Mouse (Mus musculus): ENCODE measurements around the gene Slc6a9. TPM values are rescaled to one million over a fixed set of nuclear protein-coding genes. Genes with fewer than 3 reads are reported as not detected.

Slc6a9 gene
- polyA plus RNA-seq, 1 experiment from 2014 or later: 9.2 TPM

DNA sequence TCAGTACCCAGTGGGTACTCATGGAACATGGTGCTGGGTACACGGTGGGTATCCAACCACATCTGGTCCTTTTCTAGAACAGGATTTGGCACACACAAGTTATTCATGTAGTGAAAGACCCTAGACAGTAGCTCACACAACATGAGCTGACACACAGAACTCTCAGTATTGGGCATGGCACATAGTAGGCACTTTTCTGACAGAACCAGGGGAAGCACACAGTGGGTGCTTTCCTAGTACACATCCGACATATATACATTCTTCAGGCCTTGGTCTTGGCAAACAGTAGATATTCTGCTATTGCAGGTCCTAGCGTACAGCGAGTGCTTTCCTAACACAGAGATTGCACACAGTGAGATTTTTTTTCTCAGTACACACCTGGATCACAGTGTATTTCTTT, 12.0 kb downstream of the Slc6a9 start:
- 94% methylated on average over 4 of the region's 4 CpGs for WGBS
- Histone ChIP-seq H3K4me3 (ENCODE audit: low read length) (no peak overlapping the region), H3K27me3 (ENCODE audit: control insufficient read depth, insufficient read depth, low read depth, low read length) (no peaks in the 10 kb centered on the region), H3K27ac (ENCODE audit: low read length) (no peak overlapping the region), H3K9me3 (ENCODE audit: control insufficient read depth, low read length) (no peaks in the 10 kb centered on the region), H3K36me3 (ENCODE audit: control insufficient read depth, insufficient read depth, low read length) (no peaks in the 10 kb centered on the region), H3K4me2 (ENCODE audit: low read depth, low read length) (no peak overlapping the region), H3K9ac (ENCODE audit: low read length) (no peak overlapping the region), H3K4me1 (replicated peaks; ENCODE audit: control insufficient read depth, insufficient read depth, low read length) (peaks cover 5% of the 10 kb centered on the region; the same call in 1 of the 2 replicates)
- ATAC-seq (ENCODE audit: low read depth): no peak

DNA sequence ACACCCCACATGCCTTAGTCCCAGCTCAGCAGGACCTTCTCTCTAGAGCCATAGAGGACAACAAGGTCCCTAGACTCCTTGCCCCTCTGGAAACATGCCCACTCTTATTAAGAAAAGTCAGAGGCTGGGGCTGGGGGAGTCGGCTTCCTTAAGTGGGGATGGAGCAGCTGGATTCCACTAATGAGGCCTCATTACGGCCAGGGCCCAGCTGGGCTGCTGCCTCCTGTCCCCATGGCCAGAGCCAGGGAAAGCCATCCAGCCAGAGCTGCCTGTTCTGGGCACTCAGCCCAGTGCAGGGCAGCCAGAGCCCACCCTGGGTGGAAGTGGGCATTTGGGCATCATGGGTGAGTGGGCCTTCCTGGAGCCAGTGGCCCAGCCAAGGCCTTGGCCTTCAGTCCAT, 12.7 kb downstream of the Slc6a9 start:
- H3K27ac ChIP-seq (ENCODE audit: low read length): peak overlapping the region; percentile 30; the same call in 1 of the 2 replicates
- no peaks in the 10 kb centered on the region for H3K9me3 ChIP-seq (ENCODE audit: control insufficient read depth, low read length)
- 48% methylated on average over 2 of the region's 2 CpGs for WGBS
- H3K27me3 ChIP-seq (ENCODE audit: control insufficient read depth, insufficient read depth, low read depth, low read length): no peaks in the 10 kb centered on the region
- H3K4me3 ChIP-seq (ENCODE audit: low read length): no peak overlapping the region
- H3K36me3 ChIP-seq (ENCODE audit: control insufficient read depth, insufficient read depth, low read length): no peaks in the 10 kb centered on the region
- H3K4me2 ChIP-seq (ENCODE audit: low read depth, low read length): no peak overlapping the region
- ATAC-seq (ENCODE audit: low read depth): peak; percentile 73
- H3K4me1 ChIP-seq (replicated peaks; ENCODE audit: control insufficient read depth, insufficient read depth, low read length): peaks cover 5% of the 10 kb centered on the region; the same call in 1 of the 2 replicates
- peak overlapping the region; percentile 11; the same call in 1 of the 2 replicates for H3K9ac ChIP-seq (ENCODE audit: low read length)

DNA sequence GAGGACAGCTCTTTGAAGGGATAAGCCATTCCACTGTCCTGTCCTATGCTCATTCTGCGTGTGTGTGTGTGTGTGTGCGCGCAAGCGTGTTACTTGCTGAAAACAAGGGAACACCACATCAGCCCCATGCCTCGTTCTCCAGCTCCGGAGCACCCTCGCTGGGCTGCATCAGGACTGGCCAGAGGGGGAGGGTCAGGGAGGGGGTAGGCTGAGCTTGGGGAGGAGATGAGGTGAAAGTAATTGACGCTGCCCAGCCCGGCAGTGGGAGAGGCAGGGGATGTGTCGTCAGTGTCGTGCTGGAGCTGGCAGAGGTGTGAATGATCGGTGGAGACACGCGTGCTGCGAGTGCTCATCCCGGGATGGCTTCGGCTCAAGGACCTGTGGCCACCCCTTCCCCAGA, 14.8 kb downstream of the Slc6a9 start:
- Histone ChIP-seq H3K9ac (ENCODE audit: low read length) (no peak overlapping the region), H3K27ac (ENCODE audit: low read length) (no peak overlapping the region), H3K9me3 (ENCODE audit: control insufficient read depth, low read length) (no peaks in the 10 kb centered on the region), H3K4me3 (ENCODE audit: low read length) (no peak overlapping the region), H3K27me3 (ENCODE audit: control insufficient read depth, insufficient read depth, low read depth, low read length) (no peaks in the 10 kb centered on the region; the same call in 1 of the 2 replicates), H3K4me2 (ENCODE audit: low read depth, low read length) (no peak overlapping the region), H3K36me3 (ENCODE audit: control insufficient read depth, insufficient read depth, low read length) (no peaks in the 10 kb centered on the region), H3K4me1 (replicated peaks; ENCODE audit: control insufficient read depth, insufficient read depth, low read length) (peaks cover 8% of the 10 kb centered on the region; the same call in 1 of the 2 replicates)
- WGBS: 57% methylated on average over 17 of the region's 17 CpGs
- ATAC-seq (ENCODE audit: low read depth): no peak

DNA sequence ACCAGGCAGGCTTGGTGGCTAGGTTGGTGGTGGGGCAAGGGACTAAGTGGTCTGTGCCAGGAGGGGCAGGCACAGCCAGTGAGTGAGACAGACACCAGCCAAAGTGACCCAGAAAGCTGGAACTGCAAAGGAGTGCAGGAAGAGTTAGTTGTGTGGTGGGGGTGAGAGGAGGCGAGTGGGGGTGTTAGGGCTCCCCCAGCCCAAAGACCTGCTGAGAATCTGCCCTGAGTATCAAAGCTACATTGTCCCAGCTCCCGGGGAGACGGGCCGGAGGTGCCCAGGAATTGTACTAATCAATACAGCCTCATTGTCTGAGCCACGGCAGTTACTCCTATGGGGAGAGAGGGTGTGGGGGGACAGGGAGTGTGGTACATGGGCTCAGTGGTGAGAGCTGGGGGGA, 15.2 kb downstream of the Slc6a9 start:
- no peak for ATAC-seq (ENCODE audit: low read depth)
- Histone ChIP-seq H3K4me3 (ENCODE audit: low read length) (no peak overlapping the region), H3K27ac (ENCODE audit: low read length) (no peak overlapping the region), H3K36me3 (ENCODE audit: control insufficient read depth, insufficient read depth, low read length) (no peaks in the 10 kb centered on the region), H3K9ac (ENCODE audit: low read length) (no peak overlapping the region), H3K4me1 (replicated peaks; ENCODE audit: control insufficient read depth, insufficient read depth, low read length) (peaks cover 8% of the 10 kb centered on the region; the same call in 1 of the 2 replicates), H3K4me2 (ENCODE audit: low read depth, low read length) (no peak overlapping the region), H3K27me3 (ENCODE audit: control insufficient read depth, insufficient read depth, low read depth, low read length) (no peaks in the 10 kb centered on the region; the same call in 1 of the 2 replicates), H3K9me3 (ENCODE audit: control insufficient read depth, low read length) (no peaks in the 10 kb centered on the region)
- WGBS: 85% methylated on average over 5 of the region's 5 CpGs

DNA sequence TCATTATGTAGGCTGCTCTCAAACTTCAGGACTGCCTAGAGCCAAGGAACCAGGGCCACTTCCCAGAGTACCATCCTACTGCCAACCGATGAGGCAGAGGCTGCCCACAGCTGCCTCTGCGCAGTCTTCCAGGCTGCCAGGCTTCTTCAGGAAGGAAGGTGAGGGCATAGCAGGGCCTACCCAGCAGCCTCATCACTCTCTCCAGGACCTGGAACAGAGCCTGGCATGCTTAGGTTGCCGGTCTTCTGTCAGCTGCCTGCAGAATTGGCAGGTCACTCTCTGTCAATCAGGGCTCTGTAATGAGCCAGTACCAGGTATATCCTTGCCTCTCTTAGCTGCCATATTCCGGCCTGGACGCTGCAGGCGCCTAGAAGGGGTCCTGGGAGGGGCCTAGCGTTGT, 15.9 kb downstream of the Slc6a9 start:
- WGBS: 85% methylated on average over 7 of the region's 7 CpGs
- no peak for ATAC-seq (ENCODE audit: low read depth)
- no peaks in the 10 kb centered on the region; the same call in 1 of the 2 replicates for H3K27me3 ChIP-seq (ENCODE audit: control insufficient read depth, insufficient read depth, low read depth, low read length)

DNA sequence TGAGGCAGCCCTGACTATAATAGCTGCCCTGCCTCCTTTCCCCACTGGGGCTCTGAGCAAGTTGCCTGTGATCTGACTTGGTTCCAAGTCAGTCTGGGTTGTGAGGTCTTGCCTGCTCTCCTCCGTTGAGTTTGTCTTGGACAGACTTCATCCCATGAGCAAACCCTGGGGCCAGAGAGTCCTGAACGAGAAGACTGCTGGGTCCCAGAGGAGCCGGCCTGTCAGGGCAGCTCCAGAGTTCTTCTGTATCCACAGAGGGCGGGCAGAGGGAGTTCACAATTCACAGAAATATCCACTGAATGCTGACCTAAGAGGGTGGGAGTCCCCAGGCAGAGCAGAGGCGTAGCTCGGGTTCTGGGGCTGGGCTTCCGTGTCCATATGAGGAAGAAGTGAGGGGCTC, 16.6 kb downstream of the Slc6a9 start:
- H3K4me2 ChIP-seq (ENCODE audit: low read depth, low read length): no peak overlapping the region
- no peaks in the 10 kb centered on the region; the same call in 1 of the 2 replicates for H3K27me3 ChIP-seq (ENCODE audit: control insufficient read depth, insufficient read depth, low read depth, low read length)
- H3K4me3 ChIP-seq (ENCODE audit: low read length): no peak overlapping the region
- no peak for ATAC-seq (ENCODE audit: low read depth)
- no peak overlapping the region for H3K9ac ChIP-seq (ENCODE audit: low read length)
- no peaks in the 10 kb centered on the region for H3K9me3 ChIP-seq (ENCODE audit: control insufficient read depth, low read length)
- peaks cover 14% of the 10 kb centered on the region; the same call in 1 of the 2 replicates for H3K4me1 ChIP-seq (replicated peaks; ENCODE audit: control insufficient read depth, insufficient read depth, low read length)
- H3K36me3 ChIP-seq (ENCODE audit: control insufficient read depth, insufficient read depth, low read length): no peaks in the 10 kb centered on the region
- 75% methylated on average over 7 of the region's 7 CpGs for WGBS
- no peak overlapping the region for H3K27ac ChIP-seq (ENCODE audit: low read length)

More for the DNA sequence above, 15.9 kb downstream of the Slc6a9 start:
- Histone ChIP-seq H3K9me3 (ENCODE audit: control insufficient read depth, low read length) (no peaks in the 10 kb centered on the region), H3K4me1 (replicated peaks; ENCODE audit: control insufficient read depth, insufficient read depth, low read length) (peaks cover 8% of the 10 kb centered on the region; the same call in 1 of the 2 replicates), H3K27ac (ENCODE audit: low read length) (no peak overlapping the region), H3K4me2 (ENCODE audit: low read depth, low read length) (no peak overlapping the region), H3K36me3 (ENCODE audit: control insufficient read depth, insufficient read depth, low read length) (no peaks in the 10 kb centered on the region), H3K9ac (ENCODE audit: low read length) (no peak overlapping the region), H3K4me3 (ENCODE audit: low read length) (no peak overlapping the region)

DNA sequence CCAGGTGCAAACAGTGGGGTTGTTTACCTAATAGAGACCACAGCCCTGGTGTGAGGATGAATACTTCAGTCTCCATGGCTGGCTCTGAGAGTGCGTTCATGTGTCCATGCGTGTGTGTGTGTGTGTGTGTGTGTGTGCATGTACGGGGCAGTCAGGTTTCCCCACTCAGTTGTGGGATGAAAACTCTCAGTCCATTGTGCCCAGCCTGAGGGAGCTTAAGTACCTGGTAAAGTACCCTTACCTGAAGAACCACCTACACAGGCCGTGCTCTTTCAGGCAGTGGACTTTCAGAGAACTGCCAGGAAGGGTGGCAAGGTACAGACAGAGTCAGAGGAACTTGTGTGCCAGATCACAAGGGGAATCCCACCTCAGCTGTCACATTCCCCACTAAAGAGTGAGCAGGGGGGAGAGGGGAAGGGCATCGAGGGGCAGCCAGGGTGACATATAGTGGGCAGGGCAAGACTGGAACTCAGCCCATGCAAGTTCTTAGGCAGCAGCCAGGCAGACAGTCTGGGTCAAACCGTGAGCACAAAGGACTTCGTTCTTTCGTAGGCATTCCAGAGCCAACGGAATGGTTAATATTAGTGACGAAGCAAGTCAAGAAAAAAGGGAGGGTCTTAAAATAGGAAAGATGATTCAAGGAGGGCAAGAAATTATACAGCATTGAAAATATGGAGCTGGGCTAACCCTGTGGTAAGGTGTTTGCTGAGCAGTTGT, 18.0 kb downstream of the Slc6a9 start:
- H3K4me3 ChIP-seq (ENCODE audit: low read length): no peak overlapping the region
- no peaks in the 10 kb centered on the region for H3K36me3 ChIP-seq (ENCODE audit: control insufficient read depth, insufficient read depth, low read length)
- no peak overlapping the region for H3K4me2 ChIP-seq (ENCODE audit: low read depth, low read length)
- peak; percentile 10; the same call in 1 of the 2 replicates for ATAC-seq (ENCODE audit: low read depth)
- H3K27me3 ChIP-seq (ENCODE audit: control insufficient read depth, insufficient read depth, low read depth, low read length): no peaks in the 10 kb centered on the region; the same call in 1 of the 2 replicates
- H3K9ac ChIP-seq (ENCODE audit: low read length): no peak overlapping the region
- no peak overlapping the region for H3K27ac ChIP-seq (ENCODE audit: low read length)
- 65% methylated on average over 10 of the region's 10 CpGs for WGBS
- no peaks in the 10 kb centered on the region for H3K9me3 ChIP-seq (ENCODE audit: control insufficient read depth, low read length)
- H3K4me1 ChIP-seq (replicated peaks; ENCODE audit: control insufficient read depth, insufficient read depth, low read length): peaks cover 10% of the 10 kb centered on the region; the same call in 1 of the 2 replicates

DNA sequence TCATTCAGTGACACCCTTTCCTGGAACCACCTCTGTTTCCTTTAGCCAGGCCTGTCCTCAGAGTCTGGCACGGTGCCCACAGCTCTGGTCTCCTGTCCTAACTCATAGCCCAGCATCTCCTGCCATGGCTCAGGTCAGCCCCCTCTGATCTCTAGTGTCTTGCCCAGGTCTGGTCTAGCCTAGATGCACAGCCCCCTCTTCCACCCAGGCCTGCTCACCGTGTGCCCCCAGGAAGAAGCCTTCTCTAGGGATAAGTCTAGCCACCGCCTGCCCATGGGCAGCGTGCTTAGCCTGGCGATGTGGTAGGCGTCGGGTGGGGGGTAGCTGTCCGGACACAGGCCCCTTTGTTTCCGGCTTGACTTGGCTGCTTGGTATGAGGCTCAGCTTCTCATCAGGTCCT, 20.8 kb downstream of the Slc6a9 start:
- ATAC-seq (ENCODE audit: low read depth): no peak
- 73% methylated on average over 9 of the region's 9 CpGs for whole genome bisulfite sequencing

DNA sequence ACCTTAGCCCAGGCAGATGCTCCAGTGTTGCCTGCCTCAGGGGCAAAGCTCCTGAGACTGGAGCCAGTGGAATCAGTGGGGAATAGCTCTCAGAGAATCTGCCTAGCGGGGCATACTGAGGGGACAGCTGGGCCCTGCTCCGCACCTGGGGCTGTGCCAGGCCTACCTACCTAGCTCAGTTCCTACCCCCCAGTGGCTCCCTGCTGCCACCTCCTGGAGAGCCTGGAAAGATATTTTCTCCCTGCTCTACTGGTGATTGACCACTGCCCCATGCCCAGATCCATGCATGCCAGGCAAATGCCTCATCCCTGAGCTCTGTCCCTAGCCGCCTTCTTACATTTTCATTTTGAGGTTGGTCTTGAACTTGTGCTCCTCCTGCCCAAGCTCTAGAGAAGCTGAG, 24.5 kb downstream of the Slc6a9 start:
- H3K27ac ChIP-seq (ENCODE audit: low read length): no peak overlapping the region
- ATAC-seq (ENCODE audit: low read depth): no peak
- no peaks in the 10 kb centered on the region for H3K9me3 ChIP-seq (ENCODE audit: control insufficient read depth, low read length)
- H3K4me2 ChIP-seq (ENCODE audit: low read depth, low read length): no peak overlapping the region
- no peaks in the 10 kb centered on the region for H3K36me3 ChIP-seq (ENCODE audit: control insufficient read depth, insufficient read depth, low read length)
- H3K4me1 ChIP-seq (replicated peaks; ENCODE audit: control insufficient read depth, insufficient read depth, low read length): peaks cover 7% of the 10 kb centered on the region; the same call in 1 of the 2 replicates
- H3K9ac ChIP-seq (ENCODE audit: low read length): no peak overlapping the region
- 73% methylated on average over 3 of the region's 3 CpGs for WGBS
- H3K27me3 ChIP-seq (ENCODE audit: control insufficient read depth, insufficient read depth, low read depth, low read length): no peaks in the 10 kb centered on the region
- no peak overlapping the region for H3K4me3 ChIP-seq (ENCODE audit: low read length)

More for the DNA sequence above, 20.8 kb downstream of the Slc6a9 start:
- Histone ChIP-seq H3K27me3 (ENCODE audit: control insufficient read depth, insufficient read depth, low read depth, low read length) (no peaks in the 10 kb centered on the region; the same call in 1 of the 2 replicates), H3K27ac (ENCODE audit: low read length) (no peak overlapping the region), H3K9me3 (ENCODE audit: control insufficient read depth, low read length) (no peaks in the 10 kb centered on the region), H3K36me3 (ENCODE audit: control insufficient read depth, insufficient read depth, low read length) (no peaks in the 10 kb centered on the region), H3K9ac (ENCODE audit: low read length) (no peak overlapping the region), H3K4me1 (replicated peaks; ENCODE audit: control insufficient read depth, insufficient read depth, low read length) (peaks cover 10% of the 10 kb centered on the region; the same call in 1 of the 2 replicates), H3K4me2 (ENCODE audit: low read depth, low read length) (no peak overlapping the region), H3K4me3 (ENCODE audit: low read length) (no peak overlapping the region)

Measured in lung, embryonic 16.5 days (tissue).